Mouse (Mus musculus) small intestine, adult 2 months (tissue): Measurements from ENCODE around the gene Ubr4.

Experiments used
- CTCF ChIP-seq: fragments of 200-500 bp; IDR thresholded peaks from 2 replicates; pipeline ENCODE4 v1.5.1; 2012; ENCODE audit warnings: low read depth, mild to moderate bottlenecking, control low read depth, inconsistent platforms, low read length, moderate library complexity, mixed read lengths; ENCODE audit not compliant: insufficient replicate concordance, insufficient read length; ENCODE audit errors: extremely low read depth
- POLR2A ChIP-seq: fragments of 200-500 bp; IDR thresholded peaks from 2 replicates; pipeline ENCODE4 v1.6.1; 2012; ENCODE audit warnings: low read depth, mild to moderate bottlenecking, control low read depth, inconsistent platforms, low read length, moderate library complexity

- TF ChIP-seq CTCF (no peak), POLR2A (no peak)
Measured at GRCm38 (mm10) chr4:139481400-139481799, 129.0 kb downstream of the Ubr4 start.
